Mouse (Mus musculus) liver, embryonic 13.5 days (tissue): ENCODE measurements at regions not wholly inside any gene's neighbourhood (a gene's known extent, or its start where the extent isn't known, plus 50 kb on each side); places are given as distances from the start of the nearest gene placed in this dataset.
"Not testable (repeated sequence)": the region's sequence is repeated elsewhere in the genome, so short reads cannot be mapped to it uniquely, and the experiment has no call there.

ENCODE experiments used
- ATAC-seq: fragments of 200-750 bp; cut with Nextera tagmentation; 2 replicates; pipeline ENCODE4 v1.8.0; 2017; ENCODE audit warnings: low read depth, mild to moderate bottlenecking, moderate number of reproducible peaks, moderate library complexity
- DNase-seq: peaks from one replicate; pipeline ENCODE4 v3.0.0; 2022
- H3K27ac ChIP-seq: fragments of 300-500 bp; sonication (generic); 2 replicates; pipeline ENCODE4 v1.5.1; 2015; ENCODE audit warnings: moderate library complexity, mild to moderate bottlenecking, inconsistent platforms
- H3K27me3 ChIP-seq: fragments of 300-500 bp; sonication (generic); 2 replicates; pipeline ENCODE4 v1.6.1; 2015; ENCODE audit warnings: mild to moderate bottlenecking, inconsistent platforms
- H3K36me3 ChIP-seq: fragments of 300-500 bp; sonication (generic); 2 replicates; pipeline ENCODE4 v1.6.1; 2015; ENCODE audit warnings: mild to moderate bottlenecking, inconsistent platforms
- H3K4me1 ChIP-seq: fragments of 300-500 bp; sonication (generic); replicated peaks from 2 replicates; pipeline ENCODE4 v1.6.1; 2015; ENCODE audit warnings: inconsistent platforms
- H3K4me2 ChIP-seq: fragments of 300-500 bp; sonication (generic); 2 replicates; pipeline ENCODE4 v1.6.1; 2015; ENCODE audit warnings: inconsistent platforms, mild to moderate bottlenecking, moderate library complexity
- H3K4me3 ChIP-seq: fragments of 300-500 bp; sonication (generic); replicated peaks from 2 replicates; pipeline ENCODE4 v1.5.1; 2015; ENCODE audit warnings: mild to moderate bottlenecking, inconsistent platforms
- H3K9ac ChIP-seq: fragments of 300-500 bp; sonication (generic); 2 replicates; pipeline ENCODE4 v1.6.1; 2015; ENCODE audit warnings: mild to moderate bottlenecking, inconsistent platforms
- H3K9me3 ChIP-seq: fragments of 300-500 bp; sonication (generic); replicated peaks from 2 replicates; pipeline ENCODE4 v1.6.1; 2016; ENCODE audit warnings: inconsistent platforms
- WGBS: fragments of 180-500 bp; shearing (Covaris S2); methylation state at CpG from one replicate; pipeline ENCODE4 v1.1.7; 2015; ENCODE audit not compliant: insufficient replicate concordance; 5-methylcytosine and 5-hydroxymethylcytosine counted together

- H3K27ac ChIP-seq: no peak overlapping the region; the same call in 1 of the 2 replicates
- peaks cover 83% of the 10 kb centered on the region for H3K4me1 ChIP-seq
- H3K4me2 ChIP-seq: no peak overlapping the region
- H3K9ac ChIP-seq: no peak overlapping the region
- no peaks in the 10 kb centered on the region for H3K9me3 ChIP-seq
- no peak for ATAC-seq
- no peaks in the 10 kb centered on the region for H3K36me3 ChIP-seq
- WGBS: 46% methylated on average over 11 of the region's 11 CpGs
- H3K27me3 ChIP-seq: no peaks in the 10 kb centered on the region
- H3K4me3 ChIP-seq: no peak overlapping the region
- no peak for DNase-seq
Measured at GRCm38 (mm10) chr16:30792738-30793377, 193.3 kb downstream of the Fam43a start.

DNA sequence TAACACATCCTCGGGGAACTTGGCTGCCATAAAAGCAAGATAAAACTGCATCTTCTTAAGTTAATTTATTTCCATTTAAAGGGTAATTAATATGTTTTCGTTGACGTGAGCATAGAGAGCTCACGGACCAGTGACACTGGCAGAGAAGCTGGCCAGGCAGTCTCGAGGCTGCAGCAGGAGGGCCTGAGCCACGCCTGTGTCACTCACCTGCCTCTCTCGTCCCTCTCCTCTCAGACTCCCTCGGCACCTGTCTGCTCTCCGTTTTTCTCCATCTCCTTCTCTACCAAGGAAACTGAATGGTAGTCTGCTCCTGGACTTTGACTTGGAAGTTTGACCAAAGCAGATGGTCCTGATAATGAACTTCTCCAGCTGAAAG, 193.8 kb downstream of the Fam43a start:
- ATAC-seq: no peak
- Histone ChIP-seq H3K9me3 (no peaks in the 10 kb centered on the region), H3K27me3 (no peaks in the 10 kb centered on the region), H3K4me2 (no peak overlapping the region), H3K4me1 (peaks cover 78% of the 10 kb centered on the region), H3K9ac (no peak overlapping the region), H3K36me3 (no peaks in the 10 kb centered on the region), H3K4me3 (no peak overlapping the region), H3K27ac (no peak overlapping the region)
- no peak for DNase-seq
- 58% methylated on average over 9 of the region's 9 CpGs for WGBS

GRCm38 (mm10) chr16:30793856-30794255, 194.3 kb downstream of the Fam43a start:
- H3K9me3 ChIP-seq: no peaks in the 10 kb centered on the region
- H3K27ac ChIP-seq: no peak overlapping the region
- no peaks in the 10 kb centered on the region for H3K36me3 ChIP-seq
- no peak overlapping the region for H3K9ac ChIP-seq
- peaks cover 73% of the 10 kb centered on the region for H3K4me1 ChIP-seq
- WGBS: 71% methylated on average over 3 of the region's 3 CpGs
- H3K27me3 ChIP-seq: no peaks in the 10 kb centered on the region
- DNase-seq (no peak), ATAC-seq (no peak)
- H3K4me2 ChIP-seq: no peak overlapping the region
- H3K4me3 ChIP-seq: no peak overlapping the region

- peak; percentile 11; the same call in 1 of the 2 replicates for ATAC-seq
Measured at GRCm38 (mm10) chr16:30795501-30795904, 196.0 kb downstream of the Fam43a start.

GRCm38 (mm10) chr16:30796103-30796502, 196.6 kb downstream of the Fam43a start:
- peak; percentile 77 for ATAC-seq

More at GRCm38 (mm10) chr16:30795501-30795904, 196.0 kb downstream of the Fam43a start:
- Histone ChIP-seq H3K4me3 (no peak overlapping the region), H3K4me1 (peaks cover 56% of the 10 kb centered on the region), H3K9me3 (no peaks in the 10 kb centered on the region), H3K4me2 (no peak overlapping the region), H3K27ac (peak overlapping the region; percentile 23; the same call in 1 of the 2 replicates), H3K27me3 (no peaks in the 10 kb centered on the region), H3K9ac (no peak overlapping the region), H3K36me3 (no peaks in the 10 kb centered on the region)
- WGBS: 60% methylated on average over 5 of the region's 5 CpGs
- no peak for DNase-seq

DNA sequence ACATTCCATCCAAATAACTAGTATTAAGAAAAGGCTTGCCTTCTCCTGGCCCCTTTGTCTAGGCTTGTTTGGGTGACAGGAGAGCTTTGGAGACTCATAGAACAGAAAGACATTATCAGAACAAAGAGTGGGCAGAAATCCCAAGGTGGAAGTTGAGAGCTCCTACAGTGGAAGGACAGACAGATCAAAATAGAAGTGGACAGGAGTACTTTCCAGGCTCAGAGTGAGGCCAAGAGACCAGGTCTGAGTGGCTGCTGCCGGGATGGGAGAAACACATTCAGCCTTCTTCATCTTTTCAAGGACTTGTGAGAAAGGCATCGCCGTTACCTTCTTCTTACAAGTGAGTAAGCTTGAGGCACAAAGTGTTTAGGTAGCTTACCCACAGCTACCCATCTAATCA, 197.5 kb downstream of the Fam43a start:
- no peak overlapping the region for H3K9ac ChIP-seq
- WGBS: 80% methylated on average over 3 of the region's 3 CpGs
- H3K36me3 ChIP-seq: no peaks in the 10 kb centered on the region
- no peak for DNase-seq
- no peak overlapping the region for H3K27ac ChIP-seq
- no peak overlapping the region for H3K4me2 ChIP-seq
- no peaks in the 10 kb centered on the region for H3K9me3 ChIP-seq
- no peak overlapping the region for H3K4me3 ChIP-seq
- no peak for ATAC-seq
- peaks cover 41% of the 10 kb centered on the region for H3K4me1 ChIP-seq
- H3K27me3 ChIP-seq: no peaks in the 10 kb centered on the region

More at GRCm38 (mm10) chr16:30796103-30796502, 196.6 kb downstream of the Fam43a start:
- 76% methylated on average over 6 of the region's 6 CpGs for WGBS
- Histone ChIP-seq H3K4me3 (no peak overlapping the region), H3K9me3 (no peaks in the 10 kb centered on the region), H3K36me3 (no peaks in the 10 kb centered on the region), H3K27me3 (no peaks in the 10 kb centered on the region), H3K9ac (no peak overlapping the region), H3K27ac (no peak overlapping the region), H3K4me1 (peaks cover 50% of the 10 kb centered on the region), H3K4me2 (no peak overlapping the region)
- DNase-seq: no peak

DNA sequence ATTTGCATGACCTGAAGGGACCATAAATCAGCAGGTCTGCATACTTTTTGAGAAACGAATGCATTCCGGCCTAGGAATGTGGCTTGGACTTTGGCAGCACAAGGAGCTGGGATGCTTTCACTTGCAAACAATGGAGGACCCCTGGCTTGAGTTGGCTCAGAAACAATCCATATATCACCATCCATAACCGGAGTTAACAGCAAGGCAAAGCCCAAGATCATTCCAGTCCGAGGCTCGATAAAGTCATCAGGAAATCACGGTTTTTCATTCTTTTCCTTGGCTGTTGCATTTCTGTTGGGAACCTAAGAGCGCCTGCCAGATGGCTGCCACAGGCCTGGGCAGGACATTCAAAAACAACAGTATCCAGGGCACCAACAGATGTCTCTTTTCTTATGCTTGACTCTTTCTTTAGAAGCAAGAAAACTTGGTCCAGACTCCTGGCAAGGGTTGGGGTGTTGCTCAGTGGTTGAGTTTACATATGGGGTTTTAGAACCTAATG, 198.5 kb downstream of the Fam43a start:
- H3K4me2 ChIP-seq: no peak overlapping the region
- H3K27me3 ChIP-seq: no peaks in the 10 kb centered on the region
- H3K27ac ChIP-seq: no peak overlapping the region
- no peaks in the 10 kb centered on the region for H3K9me3 ChIP-seq
- H3K4me3 ChIP-seq: no peak overlapping the region
- DNase-seq: no peak
- H3K36me3 ChIP-seq: no peaks in the 10 kb centered on the region
- H3K4me1 ChIP-seq: peaks cover 34% of the 10 kb centered on the region
- no peak for ATAC-seq
- no peak overlapping the region for H3K9ac ChIP-seq
- 74% methylated on average over 7 of the region's 7 CpGs for whole genome bisulfite sequencing

- 68% methylated on average over 1 of the region's 1 CpGs for whole genome bisulfite sequencing
- Histone ChIP-seq H3K36me3 (no peaks in the 10 kb centered on the region), H3K4me1 (peaks cover 28% of the 10 kb centered on the region), H3K27ac (no peak overlapping the region), H3K9ac (no peak overlapping the region), H3K9me3 (no peaks in the 10 kb centered on the region), H3K4me3 (no peak overlapping the region), H3K4me2 (no peak overlapping the region), H3K27me3 (no peaks in the 10 kb centered on the region)
- DNase-seq (no peak), ATAC-seq (no peak)
Measured at GRCm38 (mm10) chr16:30798536-30798935, 199.0 kb downstream of the Fam43a start.

DNA sequence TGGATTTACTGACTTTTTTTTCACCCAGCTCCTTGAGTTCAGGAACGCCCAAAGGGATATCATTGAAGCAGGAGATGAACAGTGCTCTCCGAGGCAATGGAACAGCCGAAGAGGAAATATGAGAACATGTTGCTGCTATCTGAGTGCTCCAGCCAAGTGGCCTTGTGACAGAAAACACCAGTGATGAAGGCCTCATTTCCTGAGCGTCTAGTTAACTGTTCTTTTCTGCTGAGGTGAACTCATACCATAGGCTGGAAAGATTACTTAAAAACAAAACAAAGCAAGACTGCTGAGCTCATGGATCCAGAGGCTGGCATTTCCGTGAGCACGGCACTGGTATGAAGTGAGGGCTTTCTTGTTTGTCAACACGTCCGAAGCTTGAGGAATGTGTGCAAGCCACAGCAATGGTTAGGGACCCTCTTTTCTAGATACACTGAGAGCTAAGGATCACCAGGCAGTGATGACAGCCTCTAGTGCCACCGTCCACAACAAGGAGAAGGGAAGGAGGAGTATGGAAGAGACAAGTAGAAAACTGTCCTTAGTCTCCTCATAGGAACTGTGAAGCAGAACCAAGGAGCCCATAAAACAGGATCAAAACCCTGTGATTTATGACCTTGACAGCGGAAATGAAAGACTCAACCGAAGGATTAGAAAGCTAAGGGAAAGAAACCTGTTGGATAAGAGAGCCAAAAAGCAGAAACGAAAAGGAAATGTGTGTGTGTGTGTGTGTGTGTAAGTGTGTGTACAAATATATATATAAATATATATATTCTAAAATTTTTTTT, 200.4 kb downstream of the Fam43a start:
- Histone ChIP-seq H3K4me2 (no peak overlapping the region), H3K9ac (no peak overlapping the region), H3K4me3 (no peak overlapping the region), H3K27ac (no peak overlapping the region), H3K27me3 (no peaks in the 10 kb centered on the region), H3K36me3 (no peaks in the 10 kb centered on the region), H3K9me3 (no peaks in the 10 kb centered on the region), H3K4me1 (peaks cover 19% of the 10 kb centered on the region)
- WGBS: 42% methylated on average over 12 of the region's 12 CpGs
- DNase-seq: no peak
- no peak for ATAC-seq

GRCm38 (mm10) chr16:30804018-30804417, 204.5 kb downstream of the Fam43a start:
- ATAC-seq: no peak
- 72% methylated on average over 3 of the region's 3 CpGs for WGBS

DNA sequence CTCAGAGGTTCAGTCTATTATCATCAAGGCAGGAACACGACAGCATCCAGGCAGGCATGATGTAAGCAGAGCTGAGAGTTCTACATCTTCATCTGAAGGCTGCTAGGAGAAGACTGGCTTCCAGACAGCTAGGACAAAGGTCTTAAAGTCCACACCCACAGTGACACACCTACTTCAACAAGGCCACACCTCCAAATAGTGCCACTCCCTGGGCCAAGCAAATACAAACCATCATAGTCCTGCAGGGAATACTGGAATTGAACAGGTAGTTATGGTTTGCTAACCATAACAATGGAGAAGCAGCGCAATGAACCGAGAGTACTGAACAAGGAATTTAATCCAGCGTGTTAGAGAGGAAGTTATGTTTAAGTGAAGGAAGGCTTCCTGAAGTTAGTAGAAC, 206.7 kb downstream of the Fam43a start:
- not testable (repeated sequence) for H3K4me1 ChIP-seq, H3K27me3 ChIP-seq, H3K27ac ChIP-seq, H3K4me3 ChIP-seq, H3K36me3 ChIP-seq, DNase-seq, H3K9me3 ChIP-seq, ATAC-seq, H3K4me2 ChIP-seq, H3K9ac ChIP-seq
- WGBS: 60% methylated on average over 4 of the region's 4 CpGs

More at GRCm38 (mm10) chr16:30804018-30804417, 204.5 kb downstream of the Fam43a start:
- Histone ChIP-seq H3K36me3 (no peaks in the 10 kb centered on the region), H3K4me3 (no peak overlapping the region), H3K9ac (no peak overlapping the region), H3K9me3 (no peaks in the 10 kb centered on the region), H3K27me3 (no peaks in the 10 kb centered on the region), H3K4me2 (no peak overlapping the region), H3K27ac (no peak overlapping the region), H3K4me1 (no peaks in the 10 kb centered on the region)
- no peak for DNase-seq
